Mouse (Mus musculus) spleen, adult 2 months (tissue): ENCODE results near the gene Tmcc2. TPM values are rescaled to one million over a fixed set of nuclear protein-coding genes. Genes with fewer than 3 reads are reported as not detected.
A peak's percentile ranks its signal among the peaks of the same experiment; 100 is the strongest.

Source experiments
- DNase-seq, 2 experiments: peaks; one replicate each; pipeline versions ENCODE4 v3.0.0 to v3.0.0-alpha.2; 2012 to 2021; ENCODE audit warnings: low spot score in 2 of 2, low read depth in 1 of 2
- H3K27ac ChIP-seq: fragments of 200-500 bp; 2 replicates; pipeline ENCODE4 v1.5.1; 2012; ENCODE audit warnings: low read length, inconsistent platforms; ENCODE audit not compliant: insufficient read depth
- H3K27me3 ChIP-seq: fragments of 200-500 bp; 2 replicates; pipeline ENCODE4 v1.6.1; 2012; ENCODE audit warnings: mild to moderate bottlenecking, moderate library complexity, low read length, inconsistent platforms; ENCODE audit not compliant: control insufficient read depth, insufficient read depth
- H3K36me3 ChIP-seq: fragments of 200-500 bp; 2 replicates; pipeline ENCODE4 v1.6.1; 2012; ENCODE audit warnings: mild to moderate bottlenecking, low read length, inconsistent platforms; ENCODE audit not compliant: control insufficient read depth, insufficient read depth
- H3K4me1 ChIP-seq: fragments of 200-500 bp; 2 replicates; pipeline ENCODE4 v1.6.1; 2011; ENCODE audit warnings: inconsistent platforms; ENCODE audit not compliant: control insufficient read depth, insufficient read depth, insufficient read length
- H3K4me3 ChIP-seq: fragments of 200-500 bp; 2 replicates; pipeline ENCODE4 v1.5.1; 2011; ENCODE audit warnings: mild to moderate bottlenecking, inconsistent platforms; ENCODE audit not compliant: insufficient read depth, insufficient read length; ENCODE audit errors: extremely low read depth
- CTCF ChIP-seq: fragments of 200-500 bp; IDR thresholded peaks from 2 replicates; pipeline ENCODE4 v1.5.1; 2011; ENCODE audit warnings: mild to moderate bottlenecking, inconsistent platforms; ENCODE audit not compliant: insufficient read depth, insufficient read length, insufficient replicate concordance; ENCODE audit errors: extremely low read depth
- POLR2A ChIP-seq: fragments of 200-500 bp; IDR thresholded peaks from 2 replicates; pipeline ENCODE4 v1.6.1; 2011; ENCODE audit warnings: low read depth, low read length, inconsistent platforms
- WGBS: fragments of 180-500 bp; shearing (Covaris S2); methylation state at CpG from one replicate; pipeline ENCODE4 v1.1.7; 2018; 5-methylcytosine and 5-hydroxymethylcytosine counted together
- polyA plus RNA-seq: library from polyadenylated mRNA; depleted of rRNA; stranded (reverse); fragments of >200 nt; gene quantifications from 2 replicates; pipeline ENCODE4 v1.2.3, GENCODE M21; 2012

Tmcc2 gene
- polyA plus RNA-seq, 1 experiment = 244 TPM

GRCm38 (mm10) chr1:132345514-132345913 is 45.6 kb downstream of the Tmcc2 start:
- Histone ChIP-seq H3K4me1 (peaks cover 19% of the 10 kb centered on the region; the same call in 1 of the 2 replicates), H3K27ac (no peak overlapping the region), H3K27me3 (no peaks in the 10 kb centered on the region), H3K36me3 (peaks cover 14% of the 10 kb centered on the region), H3K4me3 (no peak overlapping the region)
- DNase-seq = no peak
- no peak for TF ChIP-seq POLR2A
- WGBS = 87% methylated on average over 4 of the region's 4 CpGs

GRCm38 (mm10) chr1:132343656-132344055 is 47.4 kb downstream of the Tmcc2 start:
- peak overlapping the region; percentile 54 for H3K4me3 ChIP-seq
- no peak for DNase-seq
- TF ChIP-seq POLR2A = no peak
- TF ChIP-seq CTCF = no peak
- H3K36me3 ChIP-seq = peaks cover 11% of the 10 kb centered on the region
- H3K27me3 ChIP-seq = no peaks in the 10 kb centered on the region
- peaks cover 25% of the 10 kb centered on the region; the same call in 1 of the 2 replicates for H3K4me1 ChIP-seq
- WGBS = 35% methylated on average over 1 of the region's 1 CpGs
- H3K27ac ChIP-seq = peak overlapping the region; percentile 59

GRCm38 (mm10) chr1:132343191-132343590 is 47.9 kb downstream of the Tmcc2 start:
- WGBS = 71% methylated on average over 2 of the region's 2 CpGs
- H3K36me3 ChIP-seq = peaks cover 11% of the 10 kb centered on the region
- H3K27ac ChIP-seq = peak overlapping the region; percentile 59
- no peak for DNase-seq
- H3K4me1 ChIP-seq = peaks cover 29% of the 10 kb centered on the region; the same call in 1 of the 2 replicates
- TF ChIP-seq POLR2A (no peak), CTCF (no peak)
- H3K27me3 ChIP-seq = no peaks in the 10 kb centered on the region
- H3K4me3 ChIP-seq = peak overlapping the region; percentile 54; the same call in 1 of the 2 replicates

- 34% methylated on average over 3 of the region's 3 CpGs for WGBS
- Histone ChIP-seq H3K27ac (peak overlapping the region; percentile 95), H3K4me1 (peaks cover 34% of the 10 kb centered on the region), H3K4me3 (peak overlapping the region; percentile 53), H3K27me3 (no peaks in the 10 kb centered on the region), H3K36me3 (peaks cover 11% of the 10 kb centered on the region)
- no peak for TF ChIP-seq CTCF
- no peak for TF ChIP-seq POLR2A
- DNase-seq = no peak
Observed at GRCm38 (mm10) chr1:132342518-132342917, 48.6 kb downstream of the Tmcc2 start.

GRCm38 (mm10) chr1:132341731-132342501 is 49.2 kb downstream of the Tmcc2 start:
- Histone ChIP-seq H3K4me1 (peaks cover 40% of the 10 kb centered on the region), H3K4me3 (peak overlapping the region; percentile 53)

GRCm38 (mm10) chr1:132338027-132338660 is 52.9 kb downstream of the Tmcc2 start:
- Histone ChIP-seq H3K36me3 (no peaks in the 10 kb centered on the region), H3K27me3 (no peaks in the 10 kb centered on the region), H3K4me1 (peaks cover 49% of the 10 kb centered on the region), H3K27ac (no peak overlapping the region; the same call in 1 of the 2 replicates), H3K4me3 (no peak overlapping the region)
- DNase-seq = no peak
- TF ChIP-seq POLR2A (no peak), CTCF (no peak)
- WGBS = 73% methylated on average over 8 of the region's 8 CpGs

More at GRCm38 (mm10) chr1:132341731-132342501, 49.2 kb downstream of the Tmcc2 start:
- H3K27ac ChIP-seq = peak overlapping the region; percentile 95
- peak; percentile 90 to 95 for DNase-seq
- peaks cover 10% of the 10 kb centered on the region for H3K36me3 ChIP-seq
- TF ChIP-seq POLR2A = no peak
- TF ChIP-seq CTCF = no peak
- WGBS = 1% methylated on average over 5 of the region's 5 CpGs
- H3K27me3 ChIP-seq = no peaks in the 10 kb centered on the region
